Mouse (Mus musculus): ENCODE measurements around the gene Cuzd1. TPM values are rescaled to one million over a fixed set of nuclear protein-coding genes. Genes with fewer than 3 reads are reported as not detected.

Gene Cuzd1
- polyA plus RNA-seq, 1 experiment from 2014 or later: not detected

DNA sequence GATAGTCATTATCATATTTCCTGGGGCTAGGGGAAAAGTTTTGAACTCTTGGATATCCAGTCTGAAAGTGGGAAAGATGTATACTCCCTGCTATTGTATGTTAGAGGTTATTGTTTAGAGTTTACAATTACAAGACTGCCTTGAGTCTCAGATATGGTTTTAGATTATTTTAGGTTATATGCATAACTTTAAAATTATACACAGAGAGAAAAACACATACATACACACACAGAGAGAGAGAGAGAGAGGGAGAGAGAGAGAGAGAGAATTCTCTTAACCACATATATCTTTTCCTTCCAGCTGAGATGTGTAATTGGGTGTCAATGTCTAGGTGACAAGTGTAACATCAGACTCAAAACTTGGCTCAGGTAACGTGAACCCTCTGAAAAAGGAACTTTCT lies 11.5 kb upstream of the Cuzd1 start, which contains the start of gene Fam24a:
Gene Fam24a (plus strand): TSS at position 301 of the 400 bp plus-strand sequence.
- ChIA-PET POLR2A (interaction anchor here (0.9 kb wide), 1 partner anchor 17 kb away, joined by 3 read pairs; no protein-coding TSS in a partner anchor), CTCF (interaction anchor here (1.0 kb wide), 1 partner anchor 10 kb away, joined by 3 read pairs; no protein-coding TSS in a partner anchor)
- no peaks in the 10 kb centered on the region for H3K27me3 ChIP-seq
- ATAC-seq (no peak), DNase-seq (ENCODE audit: low read depth, low spot score) (no peak)
- in situ Hi-C loops (cut with MboI; ENCODE audit: low pct_unique_long_range_greater_than_20kb): no loop called here
- TF ChIP-seq CTCF (IDR thresholded peaks at IDR 0.05): no peak

DNA sequence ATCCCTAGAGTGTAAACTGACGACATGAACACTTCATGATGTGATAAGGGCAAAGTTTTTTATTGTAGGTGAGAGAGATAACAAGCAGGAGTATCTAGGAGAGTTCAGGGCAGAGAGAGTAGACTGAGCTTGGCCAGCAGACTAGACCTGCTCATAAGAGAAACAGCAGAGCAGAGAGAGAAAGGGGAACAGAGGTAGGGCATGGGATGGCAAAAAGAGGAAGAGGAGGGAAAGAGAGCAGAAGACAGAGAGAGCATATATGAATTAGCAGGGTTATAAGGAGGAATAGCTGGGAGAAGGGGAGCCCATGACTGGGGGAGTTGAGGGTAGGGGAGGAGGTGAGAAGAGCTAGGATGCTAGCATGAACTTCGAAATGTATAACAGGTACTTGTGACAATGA lies 9.6 kb upstream of the Cuzd1 start:
- H3K27me3 ChIP-seq: no peaks in the 10 kb centered on the region
- DNase-seq (ENCODE audit: low read depth, low spot score) (no peak), ATAC-seq (no peak)
- no peak for TF ChIP-seq CTCF (IDR thresholded peaks at IDR 0.05)
- ChIA-PET POLR2A (interaction anchor here (0.9 kb wide), 1 partner anchor 9 kb away, joined by 3 read pairs; no protein-coding TSS in a partner anchor), CTCF (no interaction called here)
- in situ Hi-C loops (cut with MboI; ENCODE audit: low pct_unique_long_range_greater_than_20kb): no loop called here

DNA sequence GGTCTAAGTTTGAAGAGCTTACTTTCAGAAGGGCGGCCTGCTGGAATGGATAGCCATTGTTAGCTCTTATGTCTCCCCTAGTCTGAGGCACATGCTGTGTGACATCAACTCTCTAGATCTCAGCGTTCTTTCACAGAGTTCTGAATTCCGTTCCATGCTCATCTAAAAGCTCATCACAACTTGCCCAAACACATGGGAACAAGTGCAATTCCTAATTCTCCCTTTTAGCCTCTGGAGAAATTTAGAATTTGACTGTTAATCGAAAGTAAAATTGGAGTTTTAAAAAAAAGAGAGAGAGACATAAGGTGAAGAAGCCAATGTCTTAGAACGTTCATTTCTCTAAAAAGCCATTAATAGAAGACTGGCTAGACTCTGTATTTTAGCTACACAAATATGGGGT lies 7.3 kb upstream of the Cuzd1 start, which contains the start of gene Fam24b:
Gene Fam24b (minus strand): TSS at position 101 of the 400 bp plus-strand sequence.
- H3K27me3 ChIP-seq: no peaks in the 10 kb centered on the region
- no peak for TF ChIP-seq CTCF (IDR thresholded peaks at IDR 0.05)
- in situ Hi-C loops (cut with MboI; ENCODE audit: low pct_unique_long_range_greater_than_20kb): no loop called here
- ChIA-PET CTCF (interaction anchor here (1.9 kb wide), 1 partner anchor 17 kb away, joined by 6 read pairs; no protein-coding TSS in a partner anchor), POLR2A (interaction anchor here (0.7 kb wide), 1 partner anchor 11 kb away, joined by 3 read pairs; no protein-coding TSS in a partner anchor)
- no peak for DNase-seq (ENCODE audit: low read depth, low spot score)
- no peak for ATAC-seq

DNA sequence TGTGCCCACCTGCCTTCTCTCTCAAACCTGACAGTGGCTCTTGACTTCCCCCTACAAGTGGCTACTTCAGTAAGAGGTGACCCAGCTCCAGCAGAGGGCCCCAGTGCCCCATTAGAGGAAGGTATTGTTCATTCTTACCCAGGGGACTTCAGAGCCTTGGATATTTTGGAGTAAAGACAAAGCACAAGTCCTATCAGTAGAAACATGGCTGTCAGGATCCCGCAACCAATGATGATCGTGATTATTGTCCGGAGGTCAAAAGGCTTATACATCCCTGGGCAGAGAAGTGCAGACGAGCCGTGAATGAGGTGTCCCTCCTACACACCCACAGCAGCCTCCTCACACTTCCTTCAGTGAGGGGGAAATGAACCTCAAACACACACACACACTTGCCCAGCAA lies 5.0 kb upstream of the Cuzd1 start:
- DNase-seq (ENCODE audit: low read depth, low spot score): no peak
- H3K27me3 ChIP-seq: no peaks in the 10 kb centered on the region
- ChIA-PET CTCF (no interaction called here), POLR2A (no interaction called here)
- ATAC-seq: no peak
- in situ Hi-C loops (cut with MboI; ENCODE audit: low pct_unique_long_range_greater_than_20kb): no loop called here
- TF ChIP-seq CTCF (IDR thresholded peaks at IDR 0.05): no peak

DNA sequence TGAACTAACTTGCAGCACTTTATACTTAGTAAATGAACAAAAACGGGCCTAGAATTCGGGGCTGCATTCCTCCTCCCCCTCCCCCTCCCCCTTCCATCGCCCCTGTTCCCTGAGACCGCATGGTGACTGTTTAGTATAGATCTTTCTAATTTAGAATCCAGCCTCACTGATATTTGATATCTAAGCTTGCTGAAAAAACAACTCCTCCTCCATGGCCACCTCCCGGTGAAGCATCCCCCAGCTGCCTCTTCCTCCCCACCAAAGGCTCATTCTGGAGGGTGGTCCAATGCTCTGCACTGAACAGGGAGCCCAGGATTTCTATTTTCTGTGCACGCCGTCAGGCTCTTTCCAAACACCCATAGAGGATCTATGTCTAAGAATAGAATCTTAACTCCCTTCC lies 3.8 kb downstream of the Cuzd1 start:
- POLR2A ChIA-PET: interaction anchor here (0.6 kb wide), 1 partner anchor 11 kb away, joined by 3 read pairs; the partner anchor contains the start of gene Fam24b
- in situ Hi-C loops (cut with MboI; ENCODE audit: low pct_unique_long_range_greater_than_20kb): no loop called here
- CTCF ChIA-PET: no interaction called here
- no peaks in the 10 kb centered on the region for H3K27me3 ChIP-seq
- DNase-seq (ENCODE audit: low read depth, low spot score) (no peak), ATAC-seq (no peak)
- TF ChIP-seq CTCF (IDR thresholded peaks at IDR 0.05): no peak

DNA sequence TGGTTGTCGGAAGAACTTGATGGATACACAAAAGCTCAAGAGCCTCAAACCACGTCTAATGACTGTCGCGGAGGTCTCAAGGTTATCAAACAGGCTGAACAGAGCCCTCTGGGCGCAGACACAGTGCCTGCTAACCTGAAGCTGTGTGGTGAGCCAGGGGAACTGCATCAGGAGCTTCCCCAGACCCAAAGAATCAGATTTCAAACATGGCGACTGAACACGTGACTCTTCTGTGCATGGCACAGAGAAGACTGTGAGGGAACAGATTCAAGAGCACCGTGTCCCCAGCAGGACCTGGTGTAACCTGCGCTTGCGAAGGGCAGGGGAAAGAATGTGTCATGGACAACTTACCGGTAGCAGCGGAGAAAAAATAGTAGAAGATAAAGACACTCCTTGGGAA lies 4.5 kb downstream of the Cuzd1 start:
- POLR2A ChIA-PET: no interaction called here
- ATAC-seq (no peak), DNase-seq (ENCODE audit: low read depth, low spot score) (no peak)
- no peaks in the 10 kb centered on the region for H3K27me3 ChIP-seq
- CTCF ChIA-PET: no interaction called here
- no peak for TF ChIP-seq CTCF (IDR thresholded peaks at IDR 0.05)
- in situ Hi-C loops (cut with MboI; ENCODE audit: low pct_unique_long_range_greater_than_20kb): no loop called here

DNA sequence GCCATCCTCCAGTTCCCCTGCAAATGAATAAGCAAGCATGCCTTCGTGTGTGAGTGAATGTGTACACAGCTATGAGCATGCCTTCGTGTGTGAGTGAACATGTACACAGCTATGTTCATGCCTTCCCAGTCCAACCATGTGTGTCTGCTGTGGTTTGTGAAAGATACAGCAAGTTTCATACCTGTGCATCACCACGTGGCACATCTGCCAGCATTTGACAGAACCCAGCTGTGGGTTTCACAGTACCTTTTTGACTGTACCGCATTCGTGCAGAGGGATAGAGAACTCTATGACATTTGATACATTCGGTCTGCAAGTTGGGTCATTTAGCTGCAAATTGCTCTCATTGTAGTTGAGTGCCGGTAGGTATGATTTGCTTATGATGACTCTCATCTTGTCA lies 7.6 kb downstream of the Cuzd1 start:
- no peaks in the 10 kb centered on the region for H3K27me3 ChIP-seq
- ChIA-PET POLR2A (no interaction called here), CTCF (no interaction called here)
- in situ Hi-C loops (cut with MboI; ENCODE audit: low pct_unique_long_range_greater_than_20kb): no loop called here
- ATAC-seq (no peak), DNase-seq (ENCODE audit: low read depth, low spot score) (no peak)
- no peak for TF ChIP-seq CTCF (IDR thresholded peaks at IDR 0.05)

DNA sequence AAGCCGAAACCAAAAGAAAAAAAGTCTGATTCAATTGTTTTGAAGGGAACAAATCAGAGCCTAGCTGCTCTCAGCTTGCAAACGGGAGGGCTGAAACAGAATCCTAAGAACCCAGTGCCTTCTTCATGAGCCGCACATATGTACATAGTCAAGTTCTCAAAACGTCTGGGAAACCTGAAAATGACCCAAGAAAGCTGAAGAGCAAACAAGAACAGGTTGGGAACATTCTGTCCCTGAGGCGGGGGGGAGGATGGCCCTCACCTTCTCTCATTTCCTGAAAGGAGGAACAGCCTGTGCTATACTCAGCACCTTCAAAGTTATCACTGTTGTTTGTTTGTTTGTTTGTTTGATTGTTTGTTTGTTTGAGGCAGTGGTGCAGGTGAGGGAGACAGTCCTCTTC lies 15.4 kb downstream of the Cuzd1 start:
- in situ Hi-C loops (cut with MboI; ENCODE audit: low pct_unique_long_range_greater_than_20kb): no loop called here
- DNase-seq (ENCODE audit: low read depth, low spot score): no peak
- ChIA-PET CTCF (no interaction called here), POLR2A (no interaction called here)
- H3K27me3 ChIP-seq: no peaks in the 10 kb centered on the region
- no peak for TF ChIP-seq CTCF (IDR thresholded peaks at IDR 0.05)
- no peak for ATAC-seq

DNA sequence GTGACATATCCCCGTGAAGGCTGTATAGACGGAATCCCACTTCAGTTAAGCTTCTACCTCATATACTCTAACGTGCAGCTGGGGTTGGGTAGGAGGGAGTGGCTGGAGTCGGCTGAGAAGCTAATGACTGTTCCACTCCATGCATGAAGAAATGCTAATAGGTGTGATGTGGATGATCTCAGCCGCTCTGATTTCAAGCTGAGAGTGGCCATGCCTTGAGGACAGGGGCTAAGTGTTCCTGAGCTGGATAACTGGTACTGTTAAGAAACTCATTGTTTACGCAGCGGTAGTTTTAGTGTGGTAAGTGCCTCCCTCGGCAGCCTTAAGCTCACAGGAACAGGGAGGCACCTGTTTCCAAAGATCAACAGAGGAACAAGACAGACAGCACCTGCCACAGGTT lies 18.8 kb downstream of the Cuzd1 start:
- ChIA-PET CTCF (no interaction called here), POLR2A (no interaction called here)
- in situ Hi-C loops (cut with MboI; ENCODE audit: low pct_unique_long_range_greater_than_20kb): no loop called here
- DNase-seq (ENCODE audit: low read depth, low spot score) (no peak), ATAC-seq (no peak)
- H3K27me3 ChIP-seq: no peaks in the 10 kb centered on the region
- no peak for TF ChIP-seq CTCF (IDR thresholded peaks at IDR 0.05)

DNA sequence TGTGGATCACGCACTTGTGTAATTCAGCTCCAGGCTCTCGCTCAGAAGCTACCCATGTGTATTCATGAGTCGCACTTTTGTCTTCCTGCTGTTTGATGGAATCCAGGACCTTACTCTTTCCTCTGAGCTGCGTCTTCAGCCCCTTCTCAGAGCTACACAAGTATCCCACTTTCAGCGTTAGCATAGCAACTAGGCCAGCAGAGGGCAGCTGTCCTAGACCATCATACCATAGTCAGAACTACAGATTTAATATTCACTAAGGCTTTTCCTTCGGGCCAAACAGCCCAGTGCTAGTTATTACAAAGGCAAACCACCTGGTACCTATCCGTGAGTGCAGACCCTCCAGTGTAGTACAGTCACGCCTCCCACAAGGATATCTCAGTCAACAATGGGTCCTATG lies 24.9 kb downstream of the Cuzd1 start:
- peaks cover 7% of the 10 kb centered on the region for H3K27me3 ChIP-seq
- ChIA-PET POLR2A (no interaction called here), CTCF (no interaction called here)
- TF ChIP-seq CTCF (IDR thresholded peaks at IDR 0.05): no peak
- in situ Hi-C loops (cut with MboI; ENCODE audit: low pct_unique_long_range_greater_than_20kb): no loop called here
- DNase-seq (ENCODE audit: low read depth, low spot score) (no peak), ATAC-seq (no peak)

DNA sequence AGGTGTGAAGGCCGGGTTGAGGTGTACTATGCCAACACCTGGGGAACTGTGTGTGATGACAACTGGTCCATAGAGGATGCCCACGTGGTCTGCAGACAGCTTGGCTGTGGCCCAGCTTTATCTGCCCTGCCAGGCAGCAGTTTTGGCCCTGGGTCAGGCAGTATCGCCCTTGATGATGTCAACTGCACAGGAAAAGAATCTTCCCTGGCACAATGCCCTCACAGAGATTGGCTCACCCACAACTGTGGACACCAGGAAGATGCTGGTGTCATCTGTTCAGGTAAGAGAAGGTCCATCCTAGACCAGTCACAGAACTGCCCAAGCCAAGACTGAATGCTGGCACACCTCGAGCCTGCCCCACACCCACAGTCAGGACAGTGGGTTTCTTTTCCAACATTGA lies 56.2 kb downstream of the Cuzd1 start:
- ChIA-PET POLR2A (no interaction called here), CTCF (no interaction called here)
- no peak for TF ChIP-seq CTCF (IDR thresholded peaks at IDR 0.05)
- ATAC-seq (no peak), DNase-seq (ENCODE audit: low read depth, low spot score) (no peak)
- in situ Hi-C loops (cut with MboI; ENCODE audit: low pct_unique_long_range_greater_than_20kb): no loop called here
- H3K27me3 ChIP-seq: peaks cover 16% of the 10 kb centered on the region

DNA sequence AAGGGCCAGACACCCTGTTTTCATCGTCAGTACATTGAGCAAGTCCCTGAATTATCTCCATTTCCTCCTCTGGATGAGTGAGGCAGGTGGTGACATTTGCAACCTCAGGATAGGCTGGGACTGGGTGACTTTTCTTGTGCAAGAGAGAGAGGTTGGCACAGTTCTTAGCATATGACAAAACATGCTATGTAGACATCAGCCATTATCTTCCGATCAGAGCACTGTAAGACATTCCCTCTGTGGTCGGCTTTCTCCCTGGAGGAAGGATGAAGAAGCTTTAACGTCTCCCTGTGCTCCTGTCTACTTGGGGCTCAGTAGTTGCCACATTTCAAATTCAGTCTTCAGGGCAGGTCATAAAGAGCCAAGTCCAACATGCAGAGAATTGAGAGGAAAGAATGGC lies 57.8 kb downstream of the Cuzd1 start:
- POLR2A ChIA-PET: no interaction called here
- CTCF ChIA-PET: no interaction called here
- in situ Hi-C loops (cut with MboI; ENCODE audit: low pct_unique_long_range_greater_than_20kb): no loop called here

More for the DNA sequence above, 57.8 kb downstream of the Cuzd1 start:
- no peak for DNase-seq (ENCODE audit: low read depth, low spot score)
- no peak for ATAC-seq
- H3K27me3 ChIP-seq: peaks cover 12% of the 10 kb centered on the region
- no peak for TF ChIP-seq CTCF (IDR thresholded peaks at IDR 0.05)
